Mouse (Mus musculus) lung, embryonic 15.5 days (tissue): ENCODE data around the gene Pik3c2b. TPM values are rescaled to one million over a fixed set of nuclear protein-coding genes. Genes with fewer than 3 reads are reported as not detected.

Experiments
- ATAC-seq: fragments of 200-750 bp; cut with Nextera tagmentation; 2 replicates; pipeline ENCODE4 v1.8.0; 2017; ENCODE audit warnings: moderate number of reproducible peaks, borderline replicate concordance; ENCODE audit not compliant: low FRiP score, low TSS enrichment; ENCODE audit errors: extremely low read depth
- H3K27ac ChIP-seq: fragments of 300-500 bp; sonication (generic); 2 replicates; pipeline ENCODE4 v1.5.1; 2015; ENCODE audit warnings: moderate library complexity, mild to moderate bottlenecking, inconsistent platforms
- H3K27me3 ChIP-seq: fragments of 300-500 bp; sonication (generic); 2 replicates; pipeline ENCODE4 v1.6.1; 2015; ENCODE audit warnings: inconsistent platforms
- H3K36me3 ChIP-seq: fragments of 300-500 bp; sonication (generic); 2 replicates; pipeline ENCODE4 v1.6.1; 2015; ENCODE audit warnings: inconsistent platforms
- H3K4me1 ChIP-seq: fragments of 300-500 bp; sonication (generic); 2 replicates; pipeline ENCODE4 v1.6.1; 2015; ENCODE audit warnings: inconsistent platforms
- H3K4me2 ChIP-seq: fragments of 300-500 bp; sonication (generic); 2 replicates; pipeline ENCODE4 v1.6.1; 2015; ENCODE audit warnings: inconsistent platforms, mild to moderate bottlenecking, moderate library complexity
- H3K4me3 ChIP-seq: fragments of 300-500 bp; sonication (generic); 2 replicates; pipeline ENCODE4 v1.5.1; 2015; ENCODE audit warnings: mild to moderate bottlenecking, inconsistent platforms
- H3K9ac ChIP-seq: fragments of 300-500 bp; sonication (generic); 2 replicates; pipeline ENCODE4 v1.6.1; 2015; ENCODE audit warnings: inconsistent platforms
- H3K9me3 ChIP-seq: fragments of 300-500 bp; sonication (generic); 2 replicates; pipeline ENCODE4 v1.6.1; 2016; ENCODE audit warnings: inconsistent platforms
- WGBS: fragments of 180-500 bp; shearing (Covaris S2); methylation state at CpG from one replicate; pipeline ENCODE4 v1.1.7; 2015; 5-methylcytosine and 5-hydroxymethylcytosine counted together
- polyA plus RNA-seq: library from polyadenylated mRNA; unstranded; fragments of >200 nt; fragmentation: Nextera tagmentation; extraction: Ambion mirVana; gene quantifications from 2 replicates; pipeline ENCODE4 v1.2.1, GENCODE M21; 2015

The Pik3c2b gene
- polyA plus RNA-seq, 1 experiment from 2014 or later, result 6.0 TPM

DNA sequence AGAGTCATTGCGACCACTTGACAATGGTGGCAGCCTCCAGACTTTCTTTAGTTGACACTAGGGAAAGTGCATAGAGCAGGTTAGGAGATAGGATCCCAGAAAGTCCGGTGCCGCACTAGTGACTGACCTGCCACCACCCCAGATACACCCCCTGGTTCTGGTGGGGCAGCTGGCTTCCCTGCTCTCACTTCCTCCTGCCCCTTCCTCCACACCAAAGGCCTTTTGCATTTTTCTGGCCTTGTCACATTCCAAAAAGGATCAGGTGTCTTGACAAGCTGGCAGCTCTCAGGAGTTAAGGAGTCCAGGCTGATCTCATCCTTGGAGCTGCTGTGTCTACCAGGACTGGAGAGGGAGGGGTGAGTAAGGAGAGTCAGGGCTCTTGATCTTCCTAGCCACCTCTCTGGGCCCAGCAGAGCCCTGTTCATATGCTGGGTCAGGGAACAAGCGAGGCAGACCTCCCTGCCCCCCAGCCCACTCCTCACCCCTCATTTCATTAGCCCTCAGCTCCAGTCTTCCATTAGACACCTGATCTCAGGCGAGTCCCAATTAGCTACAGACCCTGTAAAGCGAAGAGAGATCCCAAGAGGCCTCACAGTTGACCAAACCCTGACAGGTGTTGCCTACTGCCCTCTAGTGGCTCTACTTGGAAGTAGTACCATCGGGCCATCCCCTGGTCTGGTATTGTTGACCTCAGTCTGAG lies 41.9 kb downstream of the Pik3c2b start:
- H3K4me3 ChIP-seq, result no peak overlapping the region
- no peak overlapping the region for H3K4me2 ChIP-seq
- ATAC-seq, result no peak
- no peak overlapping the region for H3K9ac ChIP-seq
- no peaks in the 10 kb centered on the region for H3K27me3 ChIP-seq
- no peak overlapping the region for H3K27ac ChIP-seq
- no peaks in the 10 kb centered on the region for H3K36me3 ChIP-seq
- WGBS, result 42% methylated on average over 7 of the region's 7 CpGs
- H3K9me3 ChIP-seq, result no peaks in the 10 kb centered on the region
- H3K4me1 ChIP-seq, result peaks cover 44% of the 10 kb centered on the region

DNA sequence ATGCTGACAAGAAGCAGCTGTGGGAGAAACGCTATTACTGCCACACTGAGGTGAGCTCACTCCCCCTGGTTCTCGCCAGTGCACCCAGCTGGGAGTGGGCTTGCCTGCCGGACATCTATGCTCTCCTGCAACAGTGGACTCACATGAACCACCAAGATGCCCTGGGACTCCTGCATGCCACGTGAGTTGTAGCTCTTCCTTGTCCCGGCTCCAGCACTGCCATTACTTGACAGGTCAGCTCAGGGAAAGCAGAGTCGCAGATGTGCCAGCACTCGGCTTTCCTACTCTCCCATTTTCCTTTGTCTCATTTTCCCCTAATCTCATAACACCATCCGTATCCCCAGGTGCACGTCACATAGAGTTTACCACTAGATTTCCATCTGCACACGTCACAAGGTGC lies 42.7 kb downstream of the Pik3c2b start:
- H3K27ac ChIP-seq, result no peak overlapping the region
- H3K27me3 ChIP-seq, result no peaks in the 10 kb centered on the region
- no peak overlapping the region for H3K4me3 ChIP-seq
- H3K9me3 ChIP-seq, result no peaks in the 10 kb centered on the region
- H3K4me1 ChIP-seq, result peaks cover 44% of the 10 kb centered on the region
- no peak overlapping the region for H3K4me2 ChIP-seq
- ATAC-seq, result no peak
- H3K36me3 ChIP-seq, result no peaks in the 10 kb centered on the region
- WGBS, result 84% methylated on average over 10 of the region's 10 CpGs
- H3K9ac ChIP-seq, result no peak overlapping the region

DNA sequence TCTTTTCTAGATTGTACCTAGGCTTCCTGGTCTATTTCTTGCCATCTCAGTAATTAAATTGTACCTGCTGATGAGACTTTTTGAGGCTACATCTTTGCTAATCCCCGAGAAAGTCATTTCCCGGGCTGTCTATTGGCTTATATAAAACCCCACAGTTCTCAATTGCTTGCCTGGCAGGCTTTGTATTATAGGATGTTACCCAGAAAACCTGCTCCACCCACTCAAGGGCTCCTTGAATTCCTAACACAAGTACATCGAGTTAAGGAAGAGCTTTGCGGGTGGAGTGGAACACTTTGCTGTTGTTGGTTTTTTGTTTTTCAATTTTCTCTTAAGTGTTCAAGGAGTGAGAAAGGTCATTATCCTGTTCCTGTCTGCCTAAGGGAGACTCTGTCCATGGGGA lies 43.9 kb downstream of the Pik3c2b start:
- WGBS, result 67% methylated on average over 4 of the region's 4 CpGs
- Histone ChIP-seq H3K4me2 (no peak overlapping the region), H3K27me3 (no peaks in the 10 kb centered on the region), H3K36me3 (no peaks in the 10 kb centered on the region), H3K27ac (no peak overlapping the region), H3K4me3 (no peak overlapping the region), H3K9me3 (no peaks in the 10 kb centered on the region), H3K9ac (no peak overlapping the region), H3K4me1 (peaks cover 36% of the 10 kb centered on the region)
- no peak for ATAC-seq

DNA sequence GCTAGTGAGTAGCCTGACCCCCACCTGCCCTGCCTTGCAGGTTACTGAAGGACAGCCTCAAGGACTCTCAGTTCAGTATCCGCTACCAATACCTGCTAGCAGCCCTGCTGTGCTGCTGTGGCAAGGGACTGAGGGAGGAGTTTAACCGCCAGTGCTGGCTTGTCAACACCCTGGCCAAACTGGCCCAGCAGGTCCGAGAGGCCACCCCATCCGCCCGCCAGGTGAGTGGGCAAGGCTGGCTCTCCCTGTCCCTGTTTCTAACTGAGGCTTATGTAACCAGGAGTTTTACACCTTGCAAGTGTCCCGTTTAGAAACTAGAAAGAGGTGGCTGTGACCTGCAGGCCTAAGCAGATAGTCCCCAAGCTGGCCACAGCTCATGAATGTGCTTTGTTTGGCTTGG lies 45.2 kb downstream of the Pik3c2b start:
- Histone ChIP-seq H3K9ac (no peak overlapping the region), H3K36me3 (no peaks in the 10 kb centered on the region), H3K27ac (peak overlapping the region; percentile 82), H3K4me3 (no peak overlapping the region), H3K27me3 (no peaks in the 10 kb centered on the region), H3K4me1 (peaks cover 35% of the 10 kb centered on the region), H3K4me2 (peak overlapping the region; percentile 8; the same call in 1 of the 2 replicates), H3K9me3 (no peaks in the 10 kb centered on the region)
- 41% methylated on average over 6 of the region's 6 CpGs for WGBS
- peak; percentile 66 for ATAC-seq

DNA sequence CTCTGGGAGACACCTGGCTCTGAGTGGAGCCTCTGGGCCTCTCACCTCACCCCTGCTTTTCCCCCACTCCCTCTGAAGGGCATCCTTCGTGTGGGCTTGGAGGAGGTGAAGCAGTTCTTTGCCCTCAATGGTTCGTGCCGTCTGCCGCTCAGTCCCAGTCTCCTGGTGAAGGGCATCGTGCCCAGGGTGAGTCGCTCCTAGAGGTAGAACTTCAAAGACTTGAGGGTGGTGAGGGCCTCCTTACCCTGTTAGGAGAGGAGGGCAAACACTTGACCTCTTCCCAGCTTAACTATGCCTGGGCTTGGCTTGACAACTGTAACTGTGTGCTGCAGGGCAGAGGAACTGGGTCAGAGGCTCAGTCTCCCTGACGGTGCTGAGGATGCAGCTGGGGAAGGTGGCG lies 46.0 kb downstream of the Pik3c2b start:
- H3K4me1 ChIP-seq, result peaks cover 35% of the 10 kb centered on the region
- peak; percentile 68; the same call in 1 of the 2 replicates for ATAC-seq
- H3K27me3 ChIP-seq, result no peaks in the 10 kb centered on the region
- peak overlapping the region; percentile 8; the same call in 1 of the 2 replicates for H3K4me2 ChIP-seq
- WGBS, result 67% methylated on average over 8 of the region's 8 CpGs
- H3K27ac ChIP-seq, result peak overlapping the region; percentile 82
- no peak overlapping the region for H3K4me3 ChIP-seq
- no peaks in the 10 kb centered on the region for H3K9me3 ChIP-seq
- no peaks in the 10 kb centered on the region for H3K36me3 ChIP-seq
- H3K9ac ChIP-seq, result no peak overlapping the region

DNA sequence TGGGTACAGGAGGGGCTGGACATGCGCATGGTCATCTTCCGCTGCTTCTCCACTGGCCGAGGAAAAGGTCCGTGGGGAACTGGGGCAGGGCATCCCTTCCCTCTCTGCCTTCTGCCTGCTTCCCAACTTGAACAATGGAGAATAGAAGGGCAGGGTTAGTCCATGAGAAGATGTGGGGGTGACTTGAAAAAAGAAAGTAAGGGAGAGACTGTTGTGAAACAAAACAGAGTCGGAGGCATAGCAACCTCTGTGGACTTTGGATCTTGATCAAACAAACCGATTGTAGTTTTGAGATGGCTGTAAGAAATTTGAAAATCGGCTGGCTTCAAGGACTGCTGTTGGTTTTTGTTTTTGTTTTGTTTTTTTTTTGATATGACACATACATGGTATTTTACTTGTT lies 48.3 kb downstream of the Pik3c2b start:
- no peaks in the 10 kb centered on the region for H3K9me3 ChIP-seq
- H3K36me3 ChIP-seq, result no peaks in the 10 kb centered on the region
- WGBS, result 78% methylated on average over 7 of the region's 7 CpGs

DNA sequence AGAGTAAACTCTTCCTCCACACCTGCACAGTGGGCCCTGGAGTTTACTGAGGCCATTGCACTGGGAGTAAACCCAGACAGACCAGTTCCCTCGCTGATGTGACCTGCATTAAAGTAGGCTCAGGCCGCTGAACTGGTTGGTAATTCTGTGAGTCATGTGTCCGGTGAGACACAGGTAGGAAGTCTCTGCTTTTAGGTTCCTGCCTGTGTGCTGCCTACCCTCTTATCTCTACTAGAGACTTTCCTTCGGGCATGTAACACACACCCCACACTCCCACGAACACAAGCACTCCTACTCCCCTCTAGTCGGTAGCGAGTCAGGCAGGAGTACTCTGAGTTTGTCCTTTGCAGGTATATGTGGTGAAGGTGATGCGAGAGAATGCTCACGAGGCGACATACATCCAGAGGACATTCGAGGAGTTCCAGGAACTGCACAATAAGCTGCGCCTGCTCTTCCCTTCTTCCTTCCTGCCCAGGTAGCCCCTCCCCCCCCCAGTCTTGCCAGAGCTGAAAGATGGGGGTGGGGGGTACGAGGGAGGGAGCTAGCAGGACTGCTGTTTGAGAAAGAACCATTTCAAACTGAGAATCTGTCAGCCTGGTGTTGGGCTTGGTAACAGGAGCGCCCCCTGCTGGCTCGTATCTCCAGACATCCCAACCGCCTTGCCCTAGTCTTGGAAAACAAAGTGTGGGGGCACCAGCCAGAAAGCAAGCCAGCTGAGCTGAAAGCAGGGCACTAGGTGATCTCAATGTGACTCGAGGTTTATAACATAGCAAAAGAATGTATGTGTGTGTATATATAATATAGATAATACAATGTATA lies 55.7 kb downstream of the Pik3c2b start:
- Histone ChIP-seq H3K4me2 (no peak overlapping the region), H3K27ac (no peak overlapping the region), H3K4me1 (0 out of 2 replicates have a peak, but pooled peaks cover 3% of the 10 kb centered on the region), H3K4me3 (no peak overlapping the region), H3K9me3 (no peaks in the 10 kb centered on the region), H3K27me3 (no peaks in the 10 kb centered on the region), H3K9ac (no peak overlapping the region), H3K36me3 (peaks cover 7% of the 10 kb centered on the region; the same call in 1 of the 2 replicates)
- ATAC-seq, result 0 out of 2 replicates have a peak, but pooled peaks have one; percentile 35
- 41% methylated on average over 17 of the region's 17 CpGs for WGBS

More for the DNA sequence above, 48.3 kb downstream of the Pik3c2b start:
- Histone ChIP-seq H3K27me3 (no peaks in the 10 kb centered on the region), H3K9ac (no peak overlapping the region), H3K27ac (no peak overlapping the region), H3K4me1 (peaks cover 30% of the 10 kb centered on the region), H3K4me2 (no peak overlapping the region), H3K4me3 (no peak overlapping the region)
- ATAC-seq, result no peak

DNA sequence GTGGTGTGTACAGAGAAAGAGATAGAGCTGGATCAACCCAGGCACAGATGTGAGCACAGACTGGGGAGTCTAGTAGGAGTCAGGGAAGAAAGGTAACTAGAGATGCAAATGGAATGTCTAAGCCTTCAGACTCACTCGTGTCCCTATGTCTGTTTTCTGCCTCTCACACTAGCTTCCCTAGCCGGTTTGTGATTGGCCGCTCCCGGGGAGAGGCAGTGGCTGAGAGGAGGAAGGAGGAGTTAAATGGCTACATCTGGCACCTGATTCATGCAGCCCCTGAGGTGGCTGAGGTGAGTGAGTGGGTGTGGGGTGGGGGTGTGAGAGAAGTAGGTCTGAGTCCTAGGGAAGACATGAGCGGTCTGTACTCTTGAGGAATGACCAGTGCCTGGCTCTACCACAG lies 56.6 kb downstream of the Pik3c2b start:
- H3K9ac ChIP-seq, result no peak overlapping the region
- H3K27me3 ChIP-seq, result no peaks in the 10 kb centered on the region
- ATAC-seq, result no peak
- no peak overlapping the region for H3K27ac ChIP-seq
- peaks cover 7% of the 10 kb centered on the region; the same call in 1 of the 2 replicates for H3K36me3 ChIP-seq
- H3K4me1 ChIP-seq, result 0 out of 2 replicates have a peak, but pooled peaks cover 3% of the 10 kb centered on the region
- H3K4me2 ChIP-seq, result no peak overlapping the region
- 80% methylated on average over 5 of the region's 5 CpGs for WGBS
- no peaks in the 10 kb centered on the region for H3K9me3 ChIP-seq
- no peak overlapping the region for H3K4me3 ChIP-seq

DNA sequence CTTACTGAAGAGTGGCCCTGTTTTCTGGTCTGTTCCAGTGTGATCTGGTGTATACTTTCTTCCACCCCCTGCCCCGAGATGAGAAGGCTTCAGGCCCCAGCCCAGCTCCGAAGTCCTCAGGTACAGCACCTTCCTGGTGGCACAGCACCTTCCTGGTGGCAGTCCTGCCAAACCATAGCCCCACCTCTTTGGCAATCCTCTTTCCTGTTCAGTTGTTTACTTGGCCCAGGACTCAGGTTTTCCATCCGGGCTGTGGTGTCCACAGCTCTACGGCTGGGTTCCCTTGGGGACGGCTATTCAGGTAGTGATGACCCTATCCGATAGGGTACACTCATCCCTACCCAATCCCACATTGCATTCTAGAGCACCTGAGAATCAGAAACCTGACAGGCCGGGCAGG lies 57.8 kb downstream of the Pik3c2b start:
- Histone ChIP-seq H3K9ac (no peak overlapping the region), H3K4me3 (no peak overlapping the region), H3K27me3 (no peaks in the 10 kb centered on the region), H3K4me1 (0 out of 2 replicates have a peak, but pooled peaks cover 3% of the 10 kb centered on the region), H3K27ac (no peak overlapping the region), H3K36me3 (peaks cover 7% of the 10 kb centered on the region; the same call in 1 of the 2 replicates), H3K4me2 (no peak overlapping the region), H3K9me3 (no peaks in the 10 kb centered on the region)
- ATAC-seq, result no peak
- WGBS, result 90% methylated on average over 7 of the region's 7 CpGs

DNA sequence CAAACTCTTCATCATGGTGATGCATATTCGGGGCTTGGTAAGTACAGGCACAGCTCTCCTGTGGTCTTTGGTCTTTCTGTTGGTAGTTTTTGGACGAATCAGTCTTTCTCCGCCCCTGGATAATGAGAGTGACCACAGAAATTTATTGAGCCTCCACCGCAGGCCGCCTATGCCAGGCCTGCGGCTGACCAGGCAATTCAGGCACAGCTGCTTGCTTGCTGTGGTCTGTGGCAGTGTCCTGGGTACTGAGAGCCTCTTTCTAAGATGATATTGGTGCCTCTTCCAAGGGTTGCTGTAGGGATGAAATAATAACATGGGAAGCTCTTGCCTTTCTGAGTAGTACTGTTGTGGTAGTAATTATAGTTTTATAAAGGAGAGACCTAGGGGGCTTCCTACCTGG lies 58.4 kb downstream of the Pik3c2b start:
- H3K9me3 ChIP-seq, result no peaks in the 10 kb centered on the region
- no peak for ATAC-seq
- no peak overlapping the region for H3K4me3 ChIP-seq
- peaks cover 7% of the 10 kb centered on the region; the same call in 1 of the 2 replicates for H3K36me3 ChIP-seq
- no peaks in the 10 kb centered on the region for H3K27me3 ChIP-seq
- no peak overlapping the region for H3K27ac ChIP-seq
- H3K4me1 ChIP-seq, result 0 out of 2 replicates have a peak, but pooled peaks cover 3% of the 10 kb centered on the region
- WGBS, result 87% methylated on average over 6 of the region's 6 CpGs
- H3K9ac ChIP-seq, result no peak overlapping the region
- no peak overlapping the region for H3K4me2 ChIP-seq

DNA sequence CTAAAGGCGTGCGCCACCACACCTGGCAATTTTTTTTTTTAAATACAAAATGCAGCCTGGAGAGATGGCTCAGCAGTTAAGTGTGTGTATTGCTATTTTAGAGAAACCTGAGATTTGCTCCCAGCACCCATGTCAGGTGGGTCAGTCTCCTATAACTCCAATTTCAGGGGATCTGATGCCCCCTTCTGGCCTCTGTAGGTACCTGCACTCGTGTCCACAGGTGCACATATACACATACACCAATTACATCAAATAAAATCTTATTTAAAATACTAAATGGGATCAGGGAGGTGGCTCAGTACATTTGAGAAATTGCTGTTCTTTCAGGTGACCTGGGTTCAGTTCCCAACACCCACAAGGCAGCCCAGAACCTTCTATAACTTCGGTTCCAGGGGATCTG lies 70.6 kb downstream of the Pik3c2b start:
- WGBS, result 87% methylated on average over 4 of the region's 4 CpGs
- Histone ChIP-seq H3K4me3 (no peak overlapping the region), H3K36me3 (no peaks in the 10 kb centered on the region), H3K9ac (no peak overlapping the region), H3K4me1 (peaks cover 12% of the 10 kb centered on the region), H3K4me2 (no peak overlapping the region), H3K9me3 (no peaks in the 10 kb centered on the region), H3K27ac (no peak overlapping the region), H3K27me3 (no peaks in the 10 kb centered on the region)
- no peak for ATAC-seq

DNA sequence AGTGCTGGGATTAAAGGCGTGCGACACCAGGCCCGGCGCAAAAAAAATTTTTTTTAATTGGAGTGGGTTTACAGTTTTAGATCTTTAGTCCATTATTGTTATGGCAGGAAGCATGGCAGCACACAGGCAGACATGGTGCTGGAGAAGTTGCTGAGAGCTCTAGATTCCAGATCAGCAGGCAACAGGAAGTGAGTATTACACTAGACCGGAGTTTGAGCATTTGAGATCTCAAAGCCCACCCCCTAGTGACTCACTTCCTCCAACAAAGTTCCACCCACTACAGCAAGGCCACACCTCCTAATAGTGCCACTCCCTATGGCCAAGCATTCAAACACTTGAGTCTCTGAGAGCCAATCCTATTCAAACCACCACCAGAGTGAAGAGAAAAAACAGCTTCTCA lies 72.7 kb downstream of the Pik3c2b start:
- no peak overlapping the region for H3K4me2 ChIP-seq
- no peak overlapping the region for H3K27ac ChIP-seq
- no peak overlapping the region for H3K9ac ChIP-seq
- peaks cover 12% of the 10 kb centered on the region for H3K4me1 ChIP-seq
- H3K9me3 ChIP-seq, result no peaks in the 10 kb centered on the region
- no peak overlapping the region for H3K4me3 ChIP-seq
- H3K36me3 ChIP-seq, result no peaks in the 10 kb centered on the region
- H3K27me3 ChIP-seq, result no peaks in the 10 kb centered on the region
- no peak for ATAC-seq
- 88% methylated on average over 5 of the region's 5 CpGs for WGBS
